Mouse (Mus musculus) cerebellum, adult (tissue): ENCODE results near the gene AU041133.
"Not testable (repeated sequence)": the region's sequence is repeated elsewhere in the genome, so short reads cannot be mapped to it uniquely, and the experiment has no call there.

Source experiments
- ATAC-seq: cut with Nextera tagmentation; 2 replicates; pipeline ENCODE4 v1.9.2; 2017; ENCODE audit warnings: mild to moderate bottlenecking, moderate library complexity, mixed read lengths; ENCODE audit not compliant: insufficient number of reproducible peaks, low FRiP score, low TSS enrichment

AU041133 gene

GRCm38 (mm10) chr10:82127850-82128401 lies at the start of gene AU041133:
TSS of gene AU041133 (plus strand) at chr10:82128013.
- peak; percentile 100 for ATAC-seq

DNA sequence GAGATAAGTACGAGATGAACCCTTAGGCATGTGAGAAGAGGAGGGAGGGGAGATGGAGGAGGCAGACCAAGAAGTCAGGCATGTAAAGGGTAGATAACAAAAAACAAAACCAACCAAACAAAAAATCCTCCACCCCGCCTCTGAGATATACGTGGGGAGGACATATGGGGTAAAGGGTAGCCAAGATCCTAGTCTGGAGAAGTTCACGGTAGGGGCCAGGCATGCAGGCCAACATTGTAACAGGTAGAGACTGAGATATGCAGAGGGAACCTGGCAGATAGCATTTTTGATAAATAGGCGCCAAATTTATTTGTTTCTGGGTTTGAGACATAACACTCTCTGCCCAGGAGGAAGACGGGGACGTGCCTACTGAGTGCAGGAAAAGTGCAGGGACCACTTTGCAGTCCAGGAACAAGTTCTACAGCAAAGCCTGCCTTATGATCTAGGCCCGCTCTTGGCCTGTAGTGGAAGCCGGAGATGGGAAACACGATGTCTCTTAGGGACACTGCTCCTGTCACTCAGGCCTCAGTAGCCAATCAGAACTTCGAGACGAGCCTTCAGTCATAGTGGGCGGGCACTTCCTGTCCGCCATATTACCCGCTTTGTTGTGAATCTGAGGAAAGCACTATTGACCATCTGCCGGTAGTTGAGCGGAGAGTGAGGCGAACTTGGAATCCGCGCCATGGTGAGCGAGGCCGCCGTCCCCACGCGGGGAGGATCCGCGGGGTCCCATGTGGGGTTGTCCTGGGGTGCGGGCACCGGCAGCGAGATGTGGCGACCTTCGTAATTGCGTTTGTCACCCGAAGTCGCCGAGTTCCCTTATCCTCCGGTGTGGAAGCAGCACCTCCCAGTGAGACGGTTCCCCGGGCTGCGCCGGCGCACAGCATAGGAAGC lies 44.8 kb upstream of the AU041133 start, which contains the start of gene BC024063:
TSS of gene BC024063 (plus strand) at position 626 of the 894 bp plus-strand sequence.
- ATAC-seq = peak; percentile 99

GRCm38 (mm10) chr10:82083622-82083971 lies 44.2 kb upstream of the AU041133 start:
- not testable (repeated sequence) for ATAC-seq

DNA sequence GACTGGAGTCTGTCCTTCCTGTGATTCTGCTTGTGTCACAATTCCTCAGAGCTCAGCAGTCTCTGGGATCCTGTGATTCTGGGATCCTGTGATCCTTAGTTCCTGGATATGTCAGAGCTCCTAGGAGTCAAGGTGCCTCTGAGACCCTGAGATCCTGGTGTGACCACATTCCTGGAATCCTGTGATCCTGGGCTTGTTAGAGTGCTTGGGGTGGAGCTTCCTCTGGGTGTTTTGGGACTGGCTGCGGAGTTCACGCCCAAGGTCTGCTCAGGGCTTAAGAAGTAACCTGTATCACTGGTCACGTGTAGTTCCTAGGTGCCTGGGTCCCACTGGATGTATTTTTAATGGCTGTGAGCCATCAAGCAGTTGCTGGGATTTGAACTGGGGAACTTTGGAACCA lies 10.6 kb upstream of the AU041133 start:
- no peak for ATAC-seq

- ATAC-seq = no peak
These were observed 17.5 kb downstream of the AU041133 start for GRCm38 (mm10) chr10:82145282-82145681.

- ATAC-seq = no peak
These were observed 19.8 kb downstream of the AU041133 start for GRCm38 (mm10) chr10:82147571-82147970.

- no peak for ATAC-seq
These were observed 40.0 kb downstream of the AU041133 start for GRCm38 (mm10) chr10:82167777-82168176.

DNA sequence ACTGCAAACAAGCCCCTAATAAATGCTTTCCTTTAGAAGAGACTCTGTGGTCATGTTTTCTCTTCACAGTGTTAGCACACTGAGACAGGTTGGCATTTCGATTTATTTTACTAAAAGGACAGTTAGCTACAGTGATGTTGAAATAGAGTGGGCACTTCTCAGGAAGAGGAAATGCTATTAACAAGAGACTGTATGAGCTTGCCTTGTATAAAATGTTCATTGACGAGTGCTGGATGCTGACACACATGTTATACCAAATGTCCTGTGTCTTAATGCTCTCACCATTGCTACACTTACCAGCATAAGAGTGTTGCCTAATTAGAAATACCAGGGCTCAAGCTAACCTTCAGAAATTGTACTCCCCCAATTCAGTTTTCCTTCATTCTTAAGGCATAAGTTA lies 42.0 kb downstream of the AU041133 start:
- ATAC-seq = no peak

DNA sequence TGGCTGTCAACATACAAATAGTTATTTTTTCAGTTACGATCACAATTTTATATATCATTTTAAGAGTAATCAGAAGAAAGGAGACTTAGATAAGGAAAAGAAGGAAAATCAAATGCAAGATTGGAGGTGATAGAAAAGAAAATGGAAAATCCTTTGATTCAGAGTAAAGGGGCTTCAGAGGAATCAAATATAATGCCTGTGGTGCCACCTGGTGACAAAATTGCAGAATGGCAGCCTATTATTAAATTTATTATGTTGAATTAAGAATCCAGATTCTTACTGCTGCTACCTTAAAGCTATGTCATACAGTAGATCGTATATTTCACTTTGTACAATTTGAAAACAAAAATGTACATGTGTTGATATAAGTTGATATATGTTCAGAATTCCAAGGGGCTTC lies 43.0 kb downstream of the AU041133 start:
- no peak for ATAC-seq

DNA sequence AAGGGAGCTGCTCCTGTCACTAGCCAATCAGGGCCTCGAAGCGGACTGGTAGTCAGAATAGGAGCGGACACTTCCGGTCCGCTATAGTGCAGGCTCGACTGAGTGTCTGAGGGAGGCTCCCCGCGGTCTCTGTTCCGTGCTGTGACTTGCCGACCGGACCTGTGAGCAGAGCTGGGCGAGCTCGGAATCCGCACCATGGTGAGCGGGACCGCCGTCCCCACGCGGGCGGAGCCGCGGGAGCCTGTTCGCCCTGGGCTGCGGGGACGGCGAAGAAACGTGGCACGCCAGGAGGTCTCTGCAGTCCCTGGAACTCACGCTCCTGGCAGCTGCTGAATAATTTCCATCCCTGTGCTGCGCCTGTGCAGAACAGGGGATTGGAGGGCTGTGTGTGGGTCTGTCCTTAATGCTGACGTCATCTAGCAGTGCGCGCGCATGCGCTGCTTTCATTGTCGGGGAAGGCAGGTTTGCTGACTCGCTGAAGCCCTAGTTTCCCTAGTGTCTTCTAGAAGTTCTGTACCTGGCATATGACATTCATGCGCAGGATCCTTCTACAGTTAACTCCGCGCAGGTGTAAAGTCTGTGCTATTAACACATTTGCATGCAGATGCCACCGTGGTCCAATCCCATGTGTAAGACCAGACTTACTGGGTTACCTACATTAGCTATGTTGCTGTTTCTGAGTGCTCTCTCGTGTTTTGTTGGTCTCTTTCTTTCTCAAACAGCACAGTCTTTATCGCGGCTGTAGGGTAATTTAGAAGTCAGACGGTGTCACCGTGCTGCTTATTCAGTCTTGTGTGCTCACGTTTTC lies 50.6 kb downstream of the AU041133 start:
- peak; percentile 97 for ATAC-seq
